Mouse (Mus musculus) G1E (cell line): Measurements from ENCODE around the gene Mettl27. TPM values are rescaled to one million over a fixed set of nuclear protein-coding genes. Genes with fewer than 3 reads are reported as not detected.

Experiments used
- ATAC-seq: 2 replicates; pipeline ENCODE4 v1.8.0; 2016; ENCODE audit warnings: mild to moderate bottlenecking; ENCODE audit not compliant: insufficient number of reproducible peaks, poor library complexity, low FRiP score, severe bottlenecking; ENCODE audit errors: extremely low read depth
- DNase-seq: peaks from one replicate; pipeline ENCODE4 v3.0.0; 2012; ENCODE audit warnings: low spot score
- H3K27me3 ChIP-seq: 2 replicates; pipeline ENCODE4 v1.6.1; 2012; ENCODE audit warnings: mild to moderate bottlenecking, low read length, inconsistent platforms; ENCODE audit not compliant: insufficient read depth
- H3K36me3 ChIP-seq: replicated peaks from 2 replicates; pipeline ENCODE3; 2012; ENCODE audit warnings: mild to moderate bottlenecking, inconsistent platforms
- H3K4me1 ChIP-seq: 2 replicates; pipeline ENCODE4 v1.6.1; 2012; ENCODE audit warnings: low read depth, low read length, inconsistent platforms, mixed read lengths; ENCODE audit not compliant: insufficient read depth
- H3K4me3 ChIP-seq: 2 replicates; pipeline ENCODE4 v1.5.1; 2012; ENCODE audit warnings: low read depth, mild to moderate bottlenecking, inconsistent platforms, low read length, moderate library complexity, mixed read lengths
- H3K9me3 ChIP-seq: replicated peaks from 2 replicates; pipeline ENCODE4 v1.6.1; 2012; ENCODE audit warnings: inconsistent platforms
- CTCF ChIP-seq: IDR thresholded peaks from 2 replicates; pipeline ENCODE4 v1.5.1; 2012; ENCODE audit warnings: low read depth, low read length, inconsistent platforms, mixed read lengths
- GATA1 ChIP-seq: IDR thresholded peaks from 2 replicates; pipeline ENCODE4 v1.6.1; 2012; ENCODE audit warnings: borderline replicate concordance, low read length, inconsistent platforms, mixed read lengths
- GATA2 ChIP-seq: IDR thresholded peaks from 2 replicates; pipeline ENCODE4 v1.6.1; 2012; ENCODE audit warnings: low read depth, low read length, inconsistent platforms, borderline replicate concordance
- POLR2AphosphoS5 ChIP-seq: IDR thresholded peaks from 2 replicates; pipeline ENCODE4 v1.6.1; 2012; ENCODE audit warnings: low read depth, low read length, inconsistent platforms; ENCODE audit not compliant: insufficient replicate concordance
- TAL1 ChIP-seq: conservative IDR thresholded peaks from 2 replicates; pipeline ENCODE4 v1.6.1; 2012; ENCODE audit warnings: low read depth, low read length, inconsistent platforms, mixed read lengths
- polyA plus RNA-seq: library from polyadenylated mRNA; stranded (reverse); fragments of >175 nt; gene quantifications from 2 replicates; pipeline ENCODE4 v1.2.3, GENCODE M21; 2012
- total RNA-seq, 2 experiments: library from RNA; stranded (forward) in 1 of 2; stranded (reverse) in 1 of 2; fragments of 200-1000 nt in 1 of 2; fragments of >200 nt in 1 of 2; fragmentation: Nextera tagmentation in 1 of 2; gene quantifications; 2 replicates each; pipeline ENCODE4 v1.2.3; 2014 to 2017

Gene Mettl27
- total and polyA plus RNA-seq, 3 experiments, result 5.6 to 11.7 (median 6.6) TPM

- TF ChIP-seq TAL1 (no peak), GATA1 (no peak), CTCF (no peak), POLR2AphosphoS5 (no peak), GATA2 (no peak)
- peaks cover 7% of the 10 kb centered on the region for H3K4me1 ChIP-seq
- ATAC-seq (no peak), DNase-seq (no peak)
- no peaks in the 10 kb centered on the region for H3K36me3 ChIP-seq
- H3K4me3 ChIP-seq, result no peak overlapping the region
- peaks cover 44% of the 10 kb centered on the region for H3K27me3 ChIP-seq
- H3K9me3 ChIP-seq, result no peaks in the 10 kb centered on the region
Measured at GRCm38 (mm10) chr5:134947420-134948084, 15.4 kb downstream of the Mettl27 start.

- H3K36me3 ChIP-seq, result no peaks in the 10 kb centered on the region
- H3K4me1 ChIP-seq, result peaks cover 7% of the 10 kb centered on the region
- peaks cover 46% of the 10 kb centered on the region for H3K27me3 ChIP-seq
- ATAC-seq (no peak), DNase-seq (no peak)
- no peak for TF ChIP-seq POLR2AphosphoS5
- TF ChIP-seq GATA1, result no peak
- no peak for TF ChIP-seq TAL1
- TF ChIP-seq GATA2, result no peak
- no peak for TF ChIP-seq CTCF
- no peak overlapping the region for H3K4me3 ChIP-seq
- H3K9me3 ChIP-seq, result no peaks in the 10 kb centered on the region
Measured at GRCm38 (mm10) chr5:134948085-134948439, 15.9 kb downstream of the Mettl27 start.

- Histone ChIP-seq H3K9me3 (no peaks in the 10 kb centered on the region), H3K4me3 (no peak overlapping the region), H3K36me3 (no peaks in the 10 kb centered on the region), H3K4me1 (peaks cover 7% of the 10 kb centered on the region), H3K27me3 (peaks cover 49% of the 10 kb centered on the region)
- DNase-seq, result no peak
- TF ChIP-seq GATA1, result no peak
- no peak for TF ChIP-seq CTCF
- no peak for TF ChIP-seq TAL1
- no peak for TF ChIP-seq GATA2
- TF ChIP-seq POLR2AphosphoS5, result no peak
- no peak for ATAC-seq
Measured at GRCm38 (mm10) chr5:134951053-134951884, 19.1 kb downstream of the Mettl27 start.

GRCm38 (mm10) chr5:134955491-134955890 lies 23.3 kb downstream of the Mettl27 start:
- H3K9me3 ChIP-seq, result no peaks in the 10 kb centered on the region
- no peak overlapping the region for H3K4me3 ChIP-seq
- peaks cover 23% of the 10 kb centered on the region for H3K4me1 ChIP-seq
- H3K27me3 ChIP-seq, result peaks cover 41% of the 10 kb centered on the region
- H3K36me3 ChIP-seq, result no peaks in the 10 kb centered on the region
- TF ChIP-seq GATA2 (no peak), TAL1 (no peak), GATA1 (no peak), CTCF (no peak), POLR2AphosphoS5 (no peak)
- DNase-seq (no peak), ATAC-seq (no peak)

- Histone ChIP-seq H3K4me1 (peaks cover 25% of the 10 kb centered on the region), H3K4me3 (no peak overlapping the region), H3K36me3 (no peaks in the 10 kb centered on the region), H3K27me3 (peaks cover 22% of the 10 kb centered on the region), H3K9me3 (no peaks in the 10 kb centered on the region)
- DNase-seq, result no peak
- TF ChIP-seq CTCF (no peak), TAL1 (no peak), GATA1 (no peak), GATA2 (no peak), POLR2AphosphoS5 (no peak)
- ATAC-seq, result 0 out of 2 replicates have a peak, but pooled peaks have one; percentile 15
Measured at GRCm38 (mm10) chr5:134959114-134959513, 26.9 kb downstream of the Mettl27 start.

GRCm38 (mm10) chr5:134960430-134960829 lies 28.3 kb downstream of the Mettl27 start:
- ATAC-seq, result no peak
- no peak for TF ChIP-seq GATA1
- no peak for TF ChIP-seq TAL1
- TF ChIP-seq GATA2, result no peak
- Histone ChIP-seq H3K27me3 (peaks cover 11% of the 10 kb centered on the region; the same call in 1 of the 2 replicates), H3K4me3 (no peak overlapping the region), H3K9me3 (no peaks in the 10 kb centered on the region), H3K4me1 (peaks cover 30% of the 10 kb centered on the region), H3K36me3 (no peaks in the 10 kb centered on the region)
- DNase-seq, result no peak
